Mouse (Mus musculus) retina, embryonic 14.5 days (tissue): ENCODE results near the gene Zfp334.

Experiments
- DNase-seq: peaks from one replicate; pipeline ENCODE4 v3.0.0-alpha.2; 2015; ENCODE audit warnings: low spot score

Zfp334 gene

DNA sequence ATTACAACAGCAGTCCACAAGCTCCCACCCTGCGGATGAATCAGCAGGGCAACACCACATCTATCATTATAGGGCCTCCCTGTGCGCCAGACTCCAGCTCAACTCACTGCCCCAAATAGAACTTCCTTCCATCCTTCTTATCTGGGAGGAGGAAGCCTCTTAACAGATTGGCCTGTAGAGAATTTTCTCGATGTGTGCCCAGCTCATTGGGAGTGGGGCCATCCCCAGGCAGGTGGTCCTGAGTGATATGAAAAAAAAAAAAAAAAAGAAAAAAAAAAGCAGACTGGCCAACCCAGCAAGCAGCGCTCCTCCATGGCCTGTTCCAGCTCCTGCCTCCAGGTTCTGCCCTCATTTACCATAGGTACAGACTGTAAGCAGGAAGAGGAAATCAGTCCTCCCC, 12.1 kb downstream of the Zfp334 start:
- no peak for DNase-seq

DNA sequence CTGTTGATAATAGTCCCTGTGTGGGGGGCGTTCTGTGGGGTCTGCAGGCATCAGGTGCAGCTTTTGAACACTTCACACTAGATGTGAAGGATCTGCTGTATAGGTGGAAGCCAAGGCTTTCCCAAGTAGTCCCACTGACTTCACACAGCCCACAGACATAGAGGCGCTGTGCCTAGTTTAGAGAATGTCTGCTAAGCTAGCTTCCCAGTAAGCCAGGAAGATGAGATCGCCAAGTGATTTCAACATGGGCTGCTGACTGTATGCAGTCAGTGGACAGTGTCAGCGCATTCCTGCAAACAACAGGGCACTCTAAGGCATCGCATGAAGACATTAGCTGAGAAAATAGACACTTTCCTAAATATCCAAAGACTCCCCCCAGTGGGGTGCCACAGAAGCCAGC, 12.6 kb downstream of the Zfp334 start:
- no peak for DNase-seq

DNA sequence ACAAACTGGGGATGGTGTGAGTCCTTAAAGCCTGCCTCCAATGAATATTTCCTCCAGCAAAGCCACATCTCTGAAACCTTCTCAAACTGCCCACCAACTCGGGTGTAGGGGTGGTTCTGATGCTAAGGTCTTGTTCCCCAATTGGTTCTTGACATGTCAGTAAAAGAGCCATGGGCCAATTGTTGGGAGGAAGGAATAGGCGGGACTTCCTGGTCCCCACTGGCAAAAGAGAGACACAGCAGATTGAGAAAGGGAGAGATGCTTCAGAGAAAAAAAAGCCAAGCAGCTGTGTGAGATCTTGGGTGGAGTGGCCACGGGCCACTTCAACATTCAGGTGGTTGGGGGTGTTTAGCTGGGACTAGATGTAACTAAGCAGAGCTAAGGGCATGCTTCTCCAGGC, 17.0 kb downstream of the Zfp334 start:
- peak; percentile 55 for DNase-seq

DNA sequence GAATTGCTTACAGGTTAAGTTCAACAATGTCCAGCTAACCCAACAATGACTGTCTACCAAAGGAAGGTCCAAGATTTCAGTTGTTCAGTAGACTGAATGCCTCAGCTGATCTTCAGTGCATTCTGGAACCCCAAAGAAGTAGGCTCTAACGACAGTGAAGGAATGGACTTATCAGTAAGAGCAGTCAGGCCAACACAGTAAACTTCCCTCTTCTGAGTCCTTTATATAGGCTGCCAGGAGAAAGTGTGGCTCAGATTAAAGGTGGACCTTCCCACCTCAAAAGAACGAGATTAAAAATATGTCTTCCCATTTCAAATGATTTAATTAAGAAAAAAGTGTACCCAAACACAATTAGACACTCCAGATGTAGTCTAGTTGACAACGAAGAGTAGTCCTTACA, 17.7 kb downstream of the Zfp334 start:
- no peak for DNase-seq

DNA sequence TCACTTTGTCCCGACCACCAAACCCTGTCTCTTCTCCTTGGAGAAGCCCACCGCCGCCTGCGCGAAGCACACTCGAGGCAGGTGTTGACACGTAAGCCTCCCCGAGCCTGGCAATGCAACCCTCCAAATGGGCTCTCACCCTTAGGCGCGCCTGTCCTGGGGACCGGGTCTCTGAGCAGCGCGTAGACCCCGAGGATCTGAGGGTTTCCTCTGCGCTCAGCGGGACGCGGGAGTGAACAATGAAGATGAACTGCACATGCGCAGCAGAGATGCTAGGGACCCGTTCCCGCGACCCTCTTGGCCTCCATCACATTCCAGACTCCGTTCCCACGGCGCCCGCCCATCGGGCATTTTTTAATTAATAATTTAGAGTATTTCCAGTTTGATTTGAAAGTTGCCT, 19.6 kb downstream of the Zfp334 start, which contains the start of gene Zfp663:
Gene Zfp663 (minus strand): TSS at position 234 of the 400 bp plus-strand sequence.
- peak; percentile 90 for DNase-seq

DNA sequence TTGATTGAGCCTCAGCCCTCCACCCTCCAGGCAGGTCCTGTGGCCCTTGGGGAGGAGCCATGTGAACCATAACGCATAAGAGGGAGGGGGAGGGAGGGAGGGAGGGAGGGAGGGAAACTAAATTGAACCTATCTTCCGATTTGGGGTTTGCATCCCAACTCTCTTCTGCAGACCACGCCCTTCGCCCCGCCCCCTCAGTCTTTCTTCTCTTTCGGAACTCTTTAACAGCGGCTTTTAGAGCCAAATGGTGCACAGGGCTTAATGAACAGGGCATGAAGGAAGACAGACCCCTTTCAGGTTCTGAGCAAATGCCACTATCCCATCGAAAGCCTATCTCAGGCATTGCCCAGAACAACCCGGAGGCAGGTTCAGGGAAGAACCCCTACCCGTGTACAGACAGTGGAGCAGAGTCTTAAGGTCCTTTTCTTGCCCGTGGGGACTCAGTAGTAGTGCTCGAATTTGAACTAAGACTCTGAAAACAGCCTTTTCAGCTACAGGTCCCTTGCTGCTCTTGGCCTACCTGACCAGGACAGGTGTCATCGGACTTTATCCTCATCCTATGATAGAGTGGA, 20.1 kb downstream of the Zfp334 start:
- DNase-seq, result peak; percentile 68

DNA sequence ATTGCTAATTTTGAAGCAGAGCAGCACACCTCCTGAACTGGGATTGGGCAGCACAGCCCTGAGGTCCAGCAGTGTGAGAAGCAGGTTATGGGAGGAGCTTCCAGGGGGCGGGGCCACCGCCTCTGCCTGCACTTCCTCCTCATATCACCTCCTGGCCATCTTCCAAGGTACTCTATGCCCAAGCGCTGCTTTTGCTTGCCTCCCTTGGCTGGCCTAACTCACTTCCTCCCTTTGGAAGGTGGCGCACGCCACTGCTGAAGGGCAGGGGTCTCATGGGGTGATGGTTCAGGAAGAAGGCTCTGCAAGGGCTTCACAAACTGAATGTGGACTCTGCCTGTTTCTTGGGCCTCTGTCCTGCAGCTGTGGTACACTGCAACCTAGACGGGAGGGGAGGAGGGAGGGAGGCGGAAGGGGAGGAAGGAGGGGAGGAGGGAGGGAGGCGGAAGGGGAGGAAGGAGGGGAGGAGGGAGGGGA, 21.0 kb downstream of the Zfp334 start:
- DNase-seq, result peak; percentile 51

DNA sequence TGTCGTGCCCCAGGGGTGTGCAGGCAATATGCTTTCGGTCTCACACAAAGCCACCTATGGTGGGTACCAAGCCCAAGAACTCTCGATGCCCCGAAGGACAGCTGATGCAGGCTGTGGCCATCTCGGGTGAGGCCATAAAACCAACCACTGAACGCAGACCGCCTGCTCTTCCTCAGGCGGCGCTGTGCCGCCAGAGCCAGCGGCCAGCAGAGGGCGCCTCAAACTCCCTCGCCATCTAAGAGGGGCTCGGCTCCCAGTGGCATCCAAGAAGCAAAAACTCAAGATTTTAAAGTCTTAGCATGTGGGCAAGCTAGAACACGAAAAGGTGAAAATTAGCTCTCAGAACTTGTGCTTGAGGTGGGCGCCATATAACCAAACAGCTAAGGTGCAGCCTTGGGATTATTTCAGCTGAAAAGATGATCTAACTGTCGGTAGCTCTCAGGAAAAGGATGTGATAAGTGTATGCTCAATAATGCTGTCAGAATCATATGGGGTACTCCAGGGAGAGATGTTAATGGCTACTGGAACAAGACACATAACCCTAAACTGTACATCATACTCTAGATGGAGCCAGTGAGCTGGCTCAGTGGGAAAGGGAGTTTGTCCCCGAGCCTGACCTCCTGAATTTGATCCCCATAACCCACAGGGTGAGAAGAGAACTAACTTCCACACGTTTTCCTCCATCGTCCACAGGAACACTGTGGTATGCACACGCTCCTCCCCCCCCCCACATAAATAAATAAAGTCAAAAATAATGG, 23.5 kb downstream of the Zfp334 start:
- peak; percentile 88 for DNase-seq

DNA sequence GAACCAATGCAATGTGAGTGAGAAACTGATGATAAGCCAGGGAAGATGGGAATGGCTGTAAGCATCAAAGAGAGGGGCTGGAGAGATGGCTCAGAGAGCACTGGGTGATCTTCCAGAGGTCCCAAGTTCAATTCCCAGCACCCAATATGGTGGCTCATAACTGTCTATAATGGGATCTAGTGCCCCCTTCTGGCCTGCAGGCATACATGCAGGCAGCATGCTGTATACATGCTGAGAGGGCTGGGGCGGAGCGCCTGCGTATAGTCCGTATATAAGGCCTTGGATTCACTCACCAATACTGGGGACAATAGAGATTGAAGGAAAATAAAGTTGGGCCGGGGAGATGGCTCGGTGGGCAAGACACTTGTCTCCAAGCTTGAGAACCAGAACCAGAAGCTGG, 24.8 kb downstream of the Zfp334 start:
- no peak for DNase-seq

DNA sequence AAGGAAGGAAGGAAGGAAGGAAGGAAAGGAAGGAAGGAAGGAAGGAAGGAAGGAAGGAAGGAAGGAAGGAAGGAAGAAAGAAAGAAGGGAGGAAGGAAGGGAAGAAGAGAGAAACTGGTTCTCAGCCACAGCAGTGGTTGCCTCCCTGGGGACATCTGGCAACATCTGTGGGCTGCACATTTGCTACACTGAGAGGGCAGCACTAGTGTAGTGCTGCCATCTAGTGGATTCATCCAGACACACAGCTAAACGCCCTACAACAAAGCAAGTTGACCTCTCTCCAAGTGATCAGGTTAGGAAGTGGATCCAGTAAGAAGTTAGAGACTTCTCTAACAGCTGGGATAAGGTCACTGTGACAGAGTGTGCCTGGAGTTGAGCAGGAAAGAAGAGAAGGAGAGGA, 27.2 kb downstream of the Zfp334 start:
- DNase-seq, result peak; percentile 91

DNA sequence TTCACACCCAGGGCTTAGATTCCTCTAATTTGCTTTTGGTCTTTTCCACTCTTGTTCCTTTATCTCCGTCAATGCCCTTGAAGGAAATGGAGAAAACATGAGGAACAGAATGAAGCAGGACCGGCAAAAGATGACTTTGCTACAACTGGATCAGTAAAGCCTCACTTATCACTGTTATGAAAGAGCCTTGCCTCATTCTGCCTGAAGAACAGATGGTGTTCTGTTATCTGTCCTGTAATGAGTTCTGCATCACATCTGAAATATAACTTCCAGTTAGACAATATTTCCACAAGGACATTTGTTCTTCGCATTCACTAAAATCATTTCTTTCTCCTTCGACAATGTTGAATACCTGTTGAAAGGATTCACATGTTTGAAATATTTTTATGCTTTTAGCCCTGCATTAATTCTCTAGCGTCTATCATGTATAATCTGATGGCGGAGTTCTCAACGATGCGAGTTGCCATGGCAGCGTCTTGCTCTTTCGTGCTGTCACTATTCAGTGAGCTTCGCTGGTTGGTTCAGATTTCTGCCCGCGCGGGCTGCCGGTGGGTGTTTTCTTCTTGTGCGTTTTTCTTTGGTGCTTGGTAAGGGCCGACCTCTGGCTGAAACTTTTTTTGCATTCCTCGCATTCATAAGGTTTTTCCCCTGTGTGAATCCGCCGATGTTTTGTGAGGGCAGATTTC, 36.1 kb downstream of the Zfp334 start:
- DNase-seq, result no peak

DNA sequence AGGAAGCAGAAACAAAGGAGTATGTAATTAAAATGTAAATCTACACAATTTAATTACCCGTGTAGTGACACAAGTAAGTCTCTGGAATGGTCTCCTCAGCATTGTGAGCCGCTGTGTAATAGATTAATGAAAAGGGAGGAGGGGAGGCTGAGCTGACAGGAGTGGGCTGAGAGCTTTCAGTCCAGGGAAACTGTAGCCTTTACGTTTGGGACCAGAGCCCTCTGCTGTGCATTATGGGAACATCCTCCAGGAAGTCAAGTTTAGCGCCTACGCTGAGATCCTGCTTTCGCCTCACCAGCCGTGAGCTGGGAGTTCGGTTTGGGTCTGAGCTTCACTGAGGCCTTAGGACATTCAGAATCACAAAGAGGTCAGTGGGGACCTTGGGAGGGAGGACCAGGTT, 38.6 kb downstream of the Zfp334 start:
- DNase-seq, result peak; percentile 79

DNA sequence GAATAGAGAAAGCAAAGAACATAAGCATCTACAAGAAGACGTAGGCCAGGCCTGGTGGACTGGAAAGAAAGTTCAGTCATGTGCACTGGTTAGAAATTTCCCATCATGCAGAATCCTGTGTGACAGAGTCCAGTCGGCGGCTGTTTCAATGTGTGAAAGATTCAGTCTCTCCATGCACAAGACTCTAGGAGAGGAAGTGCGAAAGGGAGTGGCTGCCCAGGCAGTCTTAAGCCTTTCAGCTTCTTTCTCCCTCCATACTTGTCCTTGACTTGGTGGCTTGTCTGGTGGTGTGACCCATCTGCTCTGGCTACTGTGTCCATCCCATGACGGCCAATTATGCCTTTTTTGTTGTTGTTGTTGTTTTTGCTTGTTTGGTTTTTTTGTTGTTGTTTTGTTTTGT, 41.9 kb downstream of the Zfp334 start:
- no peak for DNase-seq

DNA sequence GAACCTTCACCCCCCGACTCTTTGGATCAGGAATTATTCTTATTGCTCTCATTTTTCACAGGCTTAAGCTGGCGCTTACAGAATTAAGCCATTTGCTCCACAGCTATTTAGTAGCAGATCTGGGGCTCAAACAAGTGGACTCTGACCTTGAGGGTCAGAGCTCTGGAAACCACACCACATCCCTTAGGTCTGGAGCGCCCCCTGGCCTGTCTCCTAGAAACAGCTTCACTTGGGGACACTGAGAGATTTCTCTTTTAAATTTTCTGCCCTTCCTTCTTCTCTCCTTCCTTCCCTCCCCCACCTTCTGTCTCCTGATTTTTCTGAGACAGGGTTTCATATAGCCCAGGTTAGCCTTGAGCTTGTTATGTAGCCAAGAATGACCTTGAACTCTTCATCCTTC, 50.9 kb downstream of the Zfp334 start:
- peak; percentile 82 for DNase-seq

DNA sequence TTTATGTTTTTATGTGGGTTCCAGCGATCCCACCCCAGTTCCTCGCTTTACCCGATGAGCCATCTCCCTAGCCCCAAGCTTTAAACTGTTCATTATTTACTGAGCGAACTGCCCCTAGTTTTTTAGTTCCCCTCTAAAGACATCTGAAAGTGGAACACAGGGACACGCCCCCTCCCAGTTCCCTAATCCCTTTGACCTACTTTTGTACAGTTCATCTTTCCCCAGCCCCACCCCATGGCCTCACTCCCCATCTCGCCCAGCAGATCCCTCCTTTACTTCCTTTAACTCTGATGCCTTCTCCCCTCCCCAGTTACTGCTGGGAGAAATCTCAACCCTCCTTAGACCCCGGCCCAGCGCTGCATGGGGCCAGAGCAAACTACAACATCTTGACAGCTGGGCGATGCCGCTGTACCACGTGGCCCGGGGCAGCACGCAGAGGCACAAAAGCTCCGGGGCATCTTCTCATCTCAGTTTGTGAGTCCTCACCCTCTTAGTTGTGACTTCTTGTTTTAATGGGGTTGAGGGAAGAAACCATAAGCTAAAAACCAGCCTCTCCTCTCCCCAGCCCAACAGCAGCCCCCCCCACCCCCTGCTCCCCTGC, 55.3 kb downstream of the Zfp334 start:
- peak; percentile 79 for DNase-seq

DNA sequence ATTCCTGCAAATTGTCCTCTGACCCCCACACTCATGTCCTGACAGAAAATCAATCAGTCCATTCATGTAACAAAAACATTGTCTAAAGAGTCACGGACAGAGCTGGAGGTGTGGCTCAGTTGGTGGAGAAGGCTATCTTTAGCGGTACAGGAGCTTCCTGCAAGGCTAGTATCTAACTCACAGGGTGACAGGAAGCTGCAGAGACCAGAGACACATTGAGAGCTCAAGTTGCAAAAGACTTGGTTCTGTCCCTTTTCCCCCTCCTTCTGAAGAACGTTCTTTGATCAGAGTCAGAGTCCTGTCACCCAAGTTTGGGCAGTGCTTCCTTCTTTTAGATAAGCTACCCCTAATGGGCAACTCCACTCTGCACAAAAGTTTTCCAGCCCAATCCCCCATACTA, 58.4 kb downstream of the Zfp334 start:
- no peak for DNase-seq

DNA sequence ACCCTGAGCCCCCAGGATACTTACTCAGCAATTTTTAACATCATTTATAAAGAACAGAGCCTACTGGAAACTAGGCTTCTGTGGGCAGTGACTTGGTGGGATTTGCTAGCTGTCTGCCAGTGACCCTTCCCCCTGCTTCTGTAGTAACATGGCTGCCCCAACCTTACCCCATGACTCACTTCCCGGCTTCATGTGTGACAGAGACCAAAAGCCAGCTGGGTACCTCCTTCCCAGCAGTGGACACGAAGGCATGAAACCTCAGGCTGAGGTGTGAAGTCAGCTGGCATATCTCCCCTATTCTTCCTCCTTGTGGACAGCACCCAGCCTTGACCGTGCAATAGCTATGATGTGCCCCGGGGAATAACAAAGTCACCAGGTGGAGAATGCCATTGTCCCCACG, 59.3 kb downstream of the Zfp334 start:
- DNase-seq, result no peak

DNA sequence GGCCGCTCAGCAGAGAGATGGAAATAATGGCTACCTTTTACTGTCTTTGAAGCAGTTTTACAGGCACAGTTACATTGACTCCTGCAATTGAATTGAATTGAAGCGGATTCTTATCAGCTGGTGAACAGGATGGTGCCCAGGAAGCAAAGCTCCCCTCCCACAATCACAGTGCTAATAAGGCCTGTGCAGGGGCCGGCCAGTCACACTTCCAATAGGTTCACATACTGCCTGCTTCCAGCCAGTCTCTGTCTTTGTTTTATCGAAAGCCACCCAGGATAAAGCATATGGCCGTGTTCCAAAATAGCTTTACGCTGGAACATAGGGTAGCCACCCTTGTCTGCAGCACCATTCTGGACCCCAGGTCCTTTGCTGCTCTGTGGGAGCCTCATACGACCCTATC, 60.7 kb downstream of the Zfp334 start:
- no peak for DNase-seq

DNA sequence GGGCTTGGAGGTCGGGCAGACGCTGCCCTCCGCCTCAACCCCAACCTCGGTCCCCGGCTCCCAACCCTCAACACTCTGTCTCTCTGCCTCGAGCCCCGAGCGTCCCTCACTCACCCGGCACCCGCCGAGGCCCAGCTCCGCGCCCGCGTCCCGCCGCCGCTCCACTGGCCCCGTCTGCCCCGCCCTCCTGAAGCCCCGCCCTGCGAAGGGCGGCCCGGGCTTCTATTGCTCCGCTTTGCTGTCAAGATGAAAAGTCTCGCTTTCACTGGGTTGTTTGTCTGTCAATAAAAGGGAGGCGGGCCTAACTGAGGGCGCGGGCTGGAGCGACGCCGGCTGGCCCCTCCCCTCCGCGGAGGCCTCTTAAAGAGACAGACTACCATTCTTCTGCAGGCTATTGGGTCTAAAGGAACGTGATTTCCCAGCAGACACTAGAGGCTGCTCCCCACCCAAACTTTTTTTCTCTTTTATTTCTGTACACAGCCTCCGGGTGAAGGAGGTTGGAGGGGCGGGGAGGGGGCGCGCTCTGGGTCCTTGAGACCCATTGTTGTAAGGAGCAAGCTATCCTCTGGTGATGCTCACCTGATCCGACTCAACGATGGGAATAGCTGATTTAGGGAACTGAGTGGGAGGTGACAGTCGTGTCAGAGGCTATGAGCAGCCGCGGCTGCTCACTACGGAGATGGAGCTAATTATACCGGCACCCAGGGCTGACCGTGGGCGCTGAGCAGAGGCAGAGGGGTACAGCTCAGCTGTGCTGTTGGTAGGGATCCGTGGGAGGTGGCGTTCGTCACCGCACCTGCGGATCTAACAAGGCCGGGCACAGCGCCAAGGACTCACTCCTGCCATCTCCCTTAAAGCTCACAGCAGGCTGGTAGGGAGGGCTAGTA, 61.5 kb downstream of the Zfp334 start, which contains the start of gene Elmo2:
Gene Elmo2 (minus strand): TSS at position 176 of the 887 bp plus-strand sequence.
- peak; percentile 98 for DNase-seq

DNA sequence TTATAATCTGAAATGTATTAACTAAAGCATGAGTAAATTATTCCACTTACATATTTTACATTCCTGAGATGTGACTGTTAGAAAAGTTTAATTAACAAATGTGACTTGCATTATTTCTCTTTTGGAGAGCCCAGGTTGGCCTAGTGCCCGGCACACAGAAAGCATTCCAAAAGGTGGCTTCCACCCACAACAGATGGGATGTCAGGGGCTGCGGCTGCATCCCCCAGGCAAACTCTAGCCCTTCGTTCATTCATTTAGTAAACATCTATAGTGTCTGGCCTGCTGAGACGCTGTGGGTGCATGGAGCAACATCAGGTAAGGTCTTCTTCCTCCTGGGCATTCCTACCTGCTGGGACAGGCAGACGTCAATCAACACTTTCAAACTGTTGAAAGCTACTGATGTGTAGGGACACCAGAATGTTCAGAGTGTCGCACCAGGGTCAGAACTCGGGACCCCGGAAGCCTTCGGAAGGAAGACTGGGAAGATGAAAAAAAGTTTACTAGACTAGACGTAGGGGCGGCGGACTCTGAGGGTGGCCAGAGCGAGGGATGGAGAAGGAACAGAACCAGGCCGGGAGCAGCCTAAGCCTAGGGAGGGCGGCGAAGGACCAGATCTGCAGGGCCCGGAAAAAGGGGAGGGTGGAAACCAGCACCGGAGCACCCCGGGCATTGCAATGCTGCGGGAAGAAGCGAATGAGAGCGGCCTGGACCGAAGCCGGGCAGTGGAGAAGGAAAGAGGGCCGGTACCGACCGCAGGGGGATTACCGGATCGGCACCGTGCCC, 62.3 kb downstream of the Zfp334 start:
- no peak for DNase-seq
